26 mouse cellular contexts compared by ENCODE assay signal in the genomic region with DNA sequence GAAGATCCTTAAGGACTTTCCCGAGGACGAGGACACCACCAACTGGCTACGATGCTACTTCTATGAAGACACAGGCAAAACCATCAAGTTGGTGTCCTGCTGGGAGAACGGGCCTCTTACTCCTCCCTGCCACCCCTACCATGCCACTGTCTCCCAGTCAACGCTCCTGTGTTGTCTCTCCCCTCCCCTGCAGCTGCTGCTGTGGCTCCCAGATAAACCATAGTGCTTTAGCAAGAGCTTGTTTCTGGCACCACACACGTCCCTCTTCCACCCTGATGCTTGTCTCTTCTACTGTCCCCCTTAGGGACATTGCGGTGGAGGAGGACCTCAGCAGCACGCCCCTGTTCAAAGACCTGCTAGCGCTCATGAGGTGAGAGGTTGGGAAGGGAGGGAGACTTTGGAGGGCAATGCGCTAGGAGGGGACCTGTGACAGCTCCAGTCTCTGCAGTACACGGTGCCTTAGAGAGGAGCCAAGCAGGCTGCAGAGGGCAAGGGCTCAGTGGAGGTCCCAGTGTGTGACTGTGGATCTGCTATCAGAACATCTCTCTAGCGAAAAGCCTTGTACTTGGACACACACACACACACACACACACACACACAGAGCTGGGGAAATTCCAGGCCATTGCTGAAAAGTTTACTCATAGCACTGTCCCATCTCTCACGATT. TPM values are rescaled to one million over a fixed set of nuclear protein-coding genes. Genes with fewer than 3 reads are reported as not detected.
DNase-seq lines count a peak whose midpoint lies in the region; ATAC-seq and TF ChIP-seq lines count a peak whose summit lies in the region.
"Had no signal": no experiment of that assay in that cellular context is flagged by ENCODE, and none has a peak within 500 bp of the region (broad histone marks: within the 10 kb centered on the region; RNA-seq: fewer than 3 reads in every experiment).

No protein-coding gene starts in this region.

- H3K36me3 ChIP-seq in heart, embryonic 10.5 days: no peaks in the 10 kb centered on the region
- H3K36me3 ChIP-seq in heart, adult 2 months (ENCODE audit: control insufficient read depth, insufficient read depth, low read length): no peaks in the 10 kb centered on the region
- H3K36me3 ChIP-seq in MEL (ENCODE audit: control insufficient read depth in 1 of 2, insufficient read depth in 2 of 2, low read length in 2 of 2): peaks cover 0 to 2% of the 10 kb centered on the region in 2 experiments; a peak in 1 of 4 replicates
- no peaks in the 10 kb centered on the region for H3K36me3 ChIP-seq in limb, embryonic 10.5 days
- no peaks in the 10 kb centered on the region for H3K36me3 ChIP-seq in liver, embryonic 16.5 days (ENCODE audit: control insufficient read depth, insufficient read depth)
- H3K36me3 ChIP-seq: forebrain, embryonic 12.5 days; hindbrain, embryonic 13.5 days had no signal

- peak overlapping the region; percentile 23 for H3K27ac ChIP-seq in heart, embryonic 10.5 days
- no peak overlapping the region for H3K27ac ChIP-seq in heart, adult 2 months
- H3K27ac ChIP-seq in MEL (ENCODE audit: control insufficient read depth, low read depth, low read length): no peak overlapping the region; the same call in 1 of the 2 replicates
- H3K27ac ChIP-seq in limb, embryonic 10.5 days: 0 out of 2 replicates have a peak overlapping the region, but pooled peaks have one; percentile 15
- H3K27ac ChIP-seq in liver, embryonic 16.5 days (ENCODE audit: low read length): peak overlapping the region; percentile 89
- H3K27ac ChIP-seq: forebrain, embryonic 12.5 days; hindbrain, embryonic 13.5 days had no signal

- TF ChIP-seq POLR2A in heart, adult 2 months (IDR thresholded peaks at IDR 0.05; ENCODE audit: insufficient read depth, low read depth, low read length): no peak
- no peak for TF ChIP-seq POLR2A in MEL (IDR thresholded peaks at IDR 0.05; ENCODE audit: control insufficient read depth in 1 of 2, insufficient read depth in 1 of 2, low read depth in 1 of 2, low read length in 2 of 2, poor library complexity in 1 of 2)

- no peak overlapping the region for H3K9ac ChIP-seq in heart, adult 2 months (ENCODE audit: low read depth, low read length)
- H3K9ac ChIP-seq in MEL (ENCODE audit: control insufficient read depth, low read depth, low read length, poor library complexity, severe bottlenecking): 0 out of 2 replicates have a peak overlapping the region, but pooled peaks have one; percentile 5
- H3K9ac ChIP-seq in liver, embryonic 16.5 days (ENCODE audit: low read depth, low read length): peak overlapping the region; percentile 70
- H3K9ac ChIP-seq: forebrain, embryonic 12.5 days; hindbrain, embryonic 13.5 days had no signal

- peak; percentile 88 for ATAC-seq in liver, embryonic 16.5 days (ENCODE audit: low read depth)
- no peak for ATAC-seq in megakaryocyte, adult 5-6 weeks (ENCODE audit: poor library complexity, severe bottlenecking)

- DNase-seq in heart, embryonic 10.5 days (ENCODE audit: low spot score): peak; percentile 94
- DNase-seq in heart, adult 2 months: no peak
- DNase-seq in MEL (ENCODE audit: low read depth, low spot score): peak; percentile 48
- no peak for DNase-seq in limb, embryonic 10.5 days (ENCODE audit: low spot score)
- no peak for DNase-seq in lung, postnatal 25 days (ENCODE audit: low spot score)
- DNase-seq in MN1 (ENCODE audit: low spot score): no peak
- DNase-seq: adrenal gland, adult 2 months; cerebellum, adult 11 months; cerebellum, postnatal 25 days; embryo, embryonic 11 days; heart, postnatal 10 days; kidney, postnatal 36 days; lung, adult 2 months; lung, postnatal 36 days; thymus, adult 18-20 months had no signal

- intact Hi-C loops in heart, adult 2 months (cut with DNase I): no loop called here

- H3K4me1 ChIP-seq in heart, embryonic 10.5 days: peaks cover 10% of the 10 kb centered on the region; the same call in 1 of the 2 replicates
- H3K4me1 ChIP-seq in heart, adult 2 months (ENCODE audit: control insufficient read depth, insufficient read depth, low read length): peaks cover 12% of the 10 kb centered on the region
- peaks cover 0 to 6% of the 10 kb centered on the region in 2 experiments; a peak in 2 of 4 replicates for H3K4me1 ChIP-seq in MEL (ENCODE audit: control insufficient read depth in 1 of 2, insufficient read depth in 2 of 2, low read length in 2 of 2)
- no peaks in the 10 kb centered on the region for H3K4me1 ChIP-seq in limb, embryonic 10.5 days
- H3K4me1 ChIP-seq in liver, embryonic 16.5 days (ENCODE audit: control insufficient read depth, low read depth, low read length): peaks cover 16% of the 10 kb centered on the region
- H3K4me1 ChIP-seq: forebrain, embryonic 12.5 days had no signal

- H3K27me3 ChIP-seq in heart, embryonic 10.5 days (ENCODE audit: insufficient read depth, poor library complexity, severe bottlenecking): peaks cover 1% of the 10 kb centered on the region; the same call in 1 of the 2 replicates
- no peaks in the 10 kb centered on the region for H3K27me3 ChIP-seq in heart, adult 2 months (ENCODE audit: control insufficient read depth, insufficient read depth, low read length)
- H3K27me3 ChIP-seq in MEL (ENCODE audit: control insufficient read depth in 1 of 2, insufficient read depth in 2 of 2, low read length in 2 of 2): no peaks in the 10 kb centered on the region
- peaks cover 2% of the 10 kb centered on the region; the same call in 1 of the 2 replicates for H3K27me3 ChIP-seq in limb, embryonic 10.5 days (ENCODE audit: low read depth, poor library complexity, severe bottlenecking)
- H3K27me3 ChIP-seq in liver, embryonic 16.5 days (ENCODE audit: control insufficient read depth, insufficient read depth, low read depth, low read length): no peaks in the 10 kb centered on the region

- H3K9me3 ChIP-seq in heart, embryonic 10.5 days: no peaks in the 10 kb centered on the region
- no peaks in the 10 kb centered on the region for H3K9me3 ChIP-seq in MEL (replicated peaks; ENCODE audit: insufficient read depth, low read length)
- H3K9me3 ChIP-seq in limb, embryonic 10.5 days (replicated peaks): no peaks in the 10 kb centered on the region
- no peaks in the 10 kb centered on the region for H3K9me3 ChIP-seq in liver, embryonic 16.5 days (replicated peaks; ENCODE audit: control insufficient read depth, low read length)
- H3K9me3 ChIP-seq: forebrain, embryonic 12.5 days; hindbrain, embryonic 13.5 days had no signal

- H3K4me2 ChIP-seq in liver, embryonic 16.5 days (ENCODE audit: low read depth, low read length): peak overlapping the region; percentile 37
- H3K4me2 ChIP-seq: forebrain, embryonic 12.5 days; hindbrain, embryonic 13.5 days; midbrain, embryonic 11.5 days had no signal

- TF ChIP-seq RAD21 in MEL (IDR thresholded peaks at IDR 0.05; ENCODE audit: low read depth, low read length): no peak

- H3K79me2 ChIP-seq in heart, adult 2 months (replicated peaks; ENCODE audit: control insufficient read depth, insufficient read depth, low read length): no peaks in the 10 kb centered on the region
- no peaks in the 10 kb centered on the region for H3K79me2 ChIP-seq in MEL (ENCODE audit: control insufficient read depth, insufficient read depth, low read length, poor library complexity)

- no peak for TF ChIP-seq EP300 in heart, adult 2 months (IDR thresholded peaks at IDR 0.05; ENCODE audit: insufficient read depth, low read depth, low read length)
- peak; percentile 14 to 39; a peak in 1 of 4 replicates for TF ChIP-seq EP300 in MEL (IDR thresholded peaks at IDR 0.05; ENCODE audit: low read depth in 1 of 2, low read length in 2 of 2)

- no peak for TF ChIP-seq CTCF in heart, adult 2 months (IDR thresholded peaks at IDR 0.05)
- no peak for TF ChIP-seq CTCF in MEL (IDR thresholded peaks at IDR 0.05 in 2 of 3, conservative IDR thresholded peaks at IDR 0.05 in 1 of 3; ENCODE audit: control insufficient read depth in 1 of 3, insufficient read depth in 1 of 3, low read depth in 2 of 3, low read length in 3 of 3, poor library complexity in 1 of 3, severe bottlenecking in 1 of 3)

- 55% methylated on average over 13 of the region's 13 CpGs for WGBS in heart, embryonic 10.5 days
- WGBS in heart, adult 2 months: 56% methylated on average over 13 of the region's 13 CpGs
- 71% methylated on average over 13 of the region's 13 CpGs for WGBS in limb, embryonic 10.5 days
- 39% methylated on average over 13 of the region's 13 CpGs for WGBS in liver, embryonic 16.5 days (ENCODE audit: insufficient replicate concordance)

- peak overlapping the region; percentile 5; the same call in 1 of the 2 replicates for H3K4me3 ChIP-seq in heart, embryonic 10.5 days
- H3K4me3 ChIP-seq in heart, adult 2 months: no peak overlapping the region
- no peak overlapping the region for H3K4me3 ChIP-seq in MEL (ENCODE audit: control insufficient read depth in 1 of 2, insufficient read depth in 1 of 2, low read depth in 2 of 2, low read length in 2 of 2)
- H3K4me3 ChIP-seq in limb, embryonic 10.5 days: no peak overlapping the region
- peak overlapping the region; percentile 54 for H3K4me3 ChIP-seq in liver, embryonic 16.5 days (ENCODE audit: low read depth, low read length)
- H3K4me3 ChIP-seq: forebrain, embryonic 12.5 days; hindbrain, embryonic 13.5 days had no signal

RNA-seq across cellular contexts. Expression of a gene that starts 16.2 kb away (rescaled TPM):
- polyA plus RNA-seq in heart, embryonic 10.5 days (2016; fragmentation: Nextera tagmentation; extraction: Ambion mirVana): 7.5 and 12.3 TPM in 2 replicates
- total RNA-seq in heart, adult 2 months (2021): 1 to 10 TPM; 1.6 to 1.8 TPM
- 4.5 and 4.9 TPM in 2 replicates for polyA plus RNA-seq in heart, adult 2 months (2012; rRNA removed)
- total RNA-seq in MEL (2012; rRNA removed): 1.7 and 2.8 TPM in 2 replicates
- polyA plus RNA-seq in MEL (2012; ENCODE audit: insufficient read depth in 1 of 2, insufficient read length in 2 of 2, low read depth in 1 of 2, low replicate concordance in 2 of 2, missing spikeins in 1 of 2): 10 to 100 TPM in 1 of 2 experiments, not detected in 1; 16.5 TPM
- polyA plus RNA-seq in limb, embryonic 10.5 days (2016; fragmentation: Nextera tagmentation; extraction: Ambion mirVana): 4.3 and 5.3 TPM in 2 replicates
- 47.8 and 49.9 TPM in 2 replicates for polyA plus RNA-seq in liver, embryonic 16.5 days (2015; fragmentation: Nextera tagmentation; extraction: Ambion mirVana)
- total RNA-seq in megakaryocyte, adult 5-6 weeks (2015): 367 and 392 TPM in 2 replicates
- 250 and 266 TPM in 2 replicates for total RNA-seq in megakaryocyte, adult 5-6 weeks (2017)

RNA-seq across cellular contexts. Expression of a gene that starts 44.7 kb away (rescaled TPM):
- polyA plus RNA-seq in heart, embryonic 10.5 days (2016; fragmentation: Nextera tagmentation; extraction: Ambion mirVana): 0.75 and 1.5 TPM in 2 replicates
- under 1 TPM; 0.75 to 0.84 TPM for total RNA-seq in heart, adult 2 months (2021)
- polyA plus RNA-seq in heart, adult 2 months (2012; rRNA removed): 1.2 and 1.6 TPM in 2 replicates
- 0.33 and 0.54 TPM in 2 replicates for total RNA-seq in MEL (2012; rRNA removed)
- 1 to 10 TPM in 1 of 2 experiments, not detected in 1; 1.8 TPM for polyA plus RNA-seq in MEL (2012; ENCODE audit: insufficient read depth in 1 of 2, insufficient read length in 2 of 2, low read depth in 1 of 2, low replicate concordance in 2 of 2, missing spikeins in 1 of 2)
- 0.40 and 0.45 TPM in 2 replicates for polyA plus RNA-seq in limb, embryonic 10.5 days (2016; fragmentation: Nextera tagmentation; extraction: Ambion mirVana)
- 1.3 and 1.9 TPM in 2 replicates for polyA plus RNA-seq in liver, embryonic 16.5 days (2015; fragmentation: Nextera tagmentation; extraction: Ambion mirVana)
- total RNA-seq in megakaryocyte, adult 5-6 weeks (2015): 34.0 and 38.5 TPM in 2 replicates
- 8.2 and 12.2 TPM in 2 replicates for total RNA-seq in megakaryocyte, adult 5-6 weeks (2017)

RNA-seq across cellular contexts. Expression of a gene that starts 54.6 kb away (rescaled TPM):
- polyA plus RNA-seq in heart, embryonic 10.5 days (2016; fragmentation: Nextera tagmentation; extraction: Ambion mirVana): 0.30 and 1.3 TPM in 2 replicates
- under 1 TPM; 0.44 to 0.77 TPM for total RNA-seq in heart, adult 2 months (2021)
- polyA plus RNA-seq in heart, adult 2 months (2012; rRNA removed): 0.37 and 0.56 TPM in 2 replicates
- total RNA-seq in MEL (2012; rRNA removed): not detected in 2 replicates
- not detected for polyA plus RNA-seq in MEL (2012; ENCODE audit: insufficient read depth in 1 of 2, insufficient read length in 2 of 2, low read depth in 1 of 2, low replicate concordance in 2 of 2, missing spikeins in 1 of 2)
- not detected in 2 replicates for polyA plus RNA-seq in limb, embryonic 10.5 days (2016; fragmentation: Nextera tagmentation; extraction: Ambion mirVana)
- polyA plus RNA-seq in liver, embryonic 16.5 days (2015; fragmentation: Nextera tagmentation; extraction: Ambion mirVana): not detected in 2 replicates
- not detected in 2 replicates for total RNA-seq in megakaryocyte, adult 5-6 weeks (2015)
- total RNA-seq in megakaryocyte, adult 5-6 weeks (2017): not detected in 2 replicates
- total RNA-seq: adrenal gland, adult 2 months; granulocyte monocyte progenitor cell, adult 5-6 weeks; heart, postnatal 10 days; monocyte, adult 5-6 weeks had no signal
- polyA plus RNA-seq: adrenal gland, adult 2 months; forebrain, embryonic 12.5 days; intestine, embryonic 14.5 days; kidney, embryonic 14.5 days; midbrain, embryonic 11.5 days; neural tube, embryonic 11.5 days; small intestine, adult 2 months had no signal

Comparison
In these comparisons a context has a peak if more than half of its experiments do, and no peak if none do; other contexts are left out.
1. DNase-seq: peak in heart, embryonic 10.5 days (single experiment) and MEL (single experiment); none in heart, adult 2 months (0 of 2), limb, embryonic 10.5 days (single experiment), lung, postnatal 25 days (single experiment) and MN1 (single experiment).
2. H3K27ac ChIP-seq: peak in heart, embryonic 10.5 days (single experiment), limb, embryonic 10.5 days (single experiment) and liver, embryonic 16.5 days (single experiment); none in heart, adult 2 months (single experiment) and MEL (single experiment).
3. H3K4me3 ChIP-seq: peak in heart, embryonic 10.5 days (single experiment) and liver, embryonic 16.5 days (single experiment); none in heart, adult 2 months (single experiment), MEL (0 of 2) and limb, embryonic 10.5 days (single experiment).